Mouse (Mus musculus) forebrain, postnatal 0 days (tissue): Measurements from ENCODE around the gene Gm13289. TPM values are rescaled to one million over a fixed set of nuclear protein-coding genes. Genes with fewer than 3 reads are reported as not detected.

Experiments
- ATAC-seq: fragments of 200-750 bp; cut with Nextera tagmentation; 2 replicates; pipeline ENCODE4 v1.8.0; 2017; ENCODE audit warnings: mild to moderate bottlenecking, moderate library complexity
- DNase-seq: peaks from one replicate; pipeline ENCODE4 v3.0.0-alpha.2; 2015
- H3K27ac ChIP-seq: fragments of 300-500 bp; sonication (generic); 2 replicates; pipeline ENCODE4 v1.5.1; 2014; ENCODE audit warnings: low read depth, mild to moderate bottlenecking, antibody characterized with exemption, low read length, moderate library complexity, mixed read lengths
- H3K27me3 ChIP-seq: fragments of 300-500 bp; sonication (generic); 2 replicates; pipeline ENCODE4 v1.6.1; 2014; ENCODE audit warnings: mild to moderate bottlenecking, low read length, mixed read lengths; ENCODE audit not compliant: insufficient read depth
- H3K36me3 ChIP-seq: fragments of 300-500 bp; sonication (generic); 2 replicates; pipeline ENCODE4 v1.6.1; 2014; ENCODE audit warnings: mild to moderate bottlenecking, moderate library complexity; ENCODE audit not compliant: insufficient read depth
- H3K4me1 ChIP-seq: fragments of 300-500 bp; sonication (generic); 2 replicates; pipeline ENCODE4 v1.6.1; 2014; ENCODE audit warnings: antibody characterized with exemption; ENCODE audit not compliant: insufficient read depth
- H3K4me2 ChIP-seq: fragments of 300-500 bp; sonication (generic); 2 replicates; pipeline ENCODE4 v1.6.1; 2014; ENCODE audit warnings: low read depth, mild to moderate bottlenecking, moderate library complexity
- H3K4me3 ChIP-seq: fragments of 300-500 bp; sonication (generic); 2 replicates; pipeline ENCODE4 v1.5.1; 2014; ENCODE audit warnings: low read depth, low read length, mixed read lengths
- H3K9ac ChIP-seq: fragments of 300-500 bp; sonication (generic); 2 replicates; pipeline ENCODE4 v1.6.1; 2014; ENCODE audit warnings: mild to moderate bottlenecking
- H3K9me3 ChIP-seq: fragments of 300-500 bp; sonication (generic); 2 replicates; pipeline ENCODE4 v1.6.1; 2016; ENCODE audit warnings: low read length
- CTCF ChIP-seq: sonication (generic); IDR thresholded peaks from 2 replicates; pipeline ENCODE4 v1.5.1; 2016; ENCODE audit warnings: antibody characterized with exemption, control low read depth, low read depth
- WGBS: fragments of 180-500 bp; shearing (Covaris S2); extraction: QIAGEN DNeasy Blood & Tissue Kit; methylation state at CpG from one replicate; pipeline ENCODE4 v1.1.7; 2014; 5-methylcytosine and 5-hydroxymethylcytosine counted together
- polyA plus RNA-seq: library from polyadenylated mRNA; unstranded; fragments of >200 nt; fragmentation: Nextera tagmentation; extraction: Ambion mirVana; gene quantifications from 2 replicates; pipeline ENCODE4 v1.2.1, GENCODE M21; 2015
- total RNA-seq: library from RNA; depleted of rRNA; stranded (reverse); fragments of >200 nt; gene quantifications from 2 replicates; pipeline ENCODE4 v1.2.3, GENCODE M21; 2014; rRNA removed

Gene Gm13289
- total and polyA plus RNA-seq, 2 experiments from 2014 or later: not detected

GRCm38 (mm10) chr4:88815928-88816327 is 39.2 kb downstream of the Gm13289 start, which contains the start of gene Ifna7:
Ifna7 (plus strand) TSS chr4:88816228.
- Histone ChIP-seq H3K4me1 (no peaks in the 10 kb centered on the region), H3K9me3 (no peaks in the 10 kb centered on the region), H3K36me3 (no peaks in the 10 kb centered on the region), H3K27me3 (no peaks in the 10 kb centered on the region), H3K27ac (no peak within 1 kb of the TSS), H3K4me3 (no peak within 1 kb of the TSS), H3K4me2 (no peak within 1 kb of the TSS), H3K9ac (no peak within 1 kb of the TSS)
- DNase-seq (no peak), ATAC-seq (no peak)
- TF ChIP-seq CTCF: no peak
- WGBS: 62% methylated on average over 3 of the region's 3 CpGs

- no peak for TF ChIP-seq CTCF
- Histone ChIP-seq H3K27me3 (no peaks in the 10 kb centered on the region), H3K27ac (no peak within 1 kb of the TSS), H3K9ac (no peak within 1 kb of the TSS), H3K4me1 (no peaks in the 10 kb centered on the region), H3K4me3 (no peak within 1 kb of the TSS), H3K4me2 (no peak within 1 kb of the TSS), H3K36me3 (no peaks in the 10 kb centered on the region), H3K9me3 (no peaks in the 10 kb centered on the region)
- DNase-seq (no peak), ATAC-seq (no peak)
- 92% methylated on average over 1 of the region's 1 CpGs for WGBS
These were observed 42.9 kb downstream of the Gm13289 start, which contains the start of gene Ifna11 for GRCm38 (mm10) chr4:88819659-88820058. Ifna11 (plus strand) TSS chr4:88819959.

- Histone ChIP-seq H3K9me3 (no peaks in the 10 kb centered on the region), H3K27ac (no peak overlapping the region), H3K27me3 (no peaks in the 10 kb centered on the region), H3K4me2 (no peak overlapping the region), H3K36me3 (no peaks in the 10 kb centered on the region), H3K4me1 (no peaks in the 10 kb centered on the region), H3K4me3 (no peak overlapping the region), H3K9ac (no peak overlapping the region)
- peak; percentile 69 for TF ChIP-seq CTCF
- ATAC-seq (no peak), DNase-seq (peak; percentile 36)
- 26% methylated on average over 4 of the region's 4 CpGs for WGBS
These were observed 46.3 kb downstream of the Gm13289 start for GRCm38 (mm10) chr4:88822995-88823394.

Other genes starting within 250 kb of the Gm13289 start
Only the 30 nearest of the 31 such genes appear.
- not detected in 2 replicates for gene Ifna14, start 205.1 kb upstream of the Gm13289 start, total RNA-seq
- not detected in 2 replicates for gene Ifna14, start 205.1 kb upstream of the Gm13289 start, polyA plus RNA-seq
- not detected in 2 replicates for gene Ifna9, start 184.5 kb upstream of the Gm13289 start, total RNA-seq
- gene Ifna9, start 184.5 kb upstream of the Gm13289 start, polyA plus RNA-seq: not detected in 2 replicates
- not detected in 2 replicates for gene Ifna12, start 173.5 kb upstream of the Gm13289 start, total RNA-seq
- not detected in 2 replicates for gene Ifna12, start 173.5 kb upstream of the Gm13289 start, polyA plus RNA-seq
- not detected in 2 replicates for gene C87499, start 142.5 kb upstream of the Gm13289 start, total RNA-seq
- gene C87499, start 142.5 kb upstream of the Gm13289 start, polyA plus RNA-seq: not detected in 2 replicates
- gene Ifna13, start 132.5 kb upstream of the Gm13289 start, total RNA-seq: not detected in 2 replicates
- gene Ifna13, start 132.5 kb upstream of the Gm13289 start, polyA plus RNA-seq: not detected in 2 replicates
- gene Ifna16, start 100.0 kb upstream of the Gm13289 start, total RNA-seq: not detected in 2 replicates
- gene Ifna16, start 100.0 kb upstream of the Gm13289 start, polyA plus RNA-seq: not detected in 2 replicates
- gene Ifna2, start 93.0 kb upstream of the Gm13289 start, total RNA-seq: not detected in 2 replicates
- not detected in 2 replicates for gene Ifna2, start 93.0 kb upstream of the Gm13289 start, polyA plus RNA-seq
- gene Ifnab, start 85.6 kb upstream of the Gm13289 start, total RNA-seq: not detected in 2 replicates
- not detected in 2 replicates for gene Ifnab, start 85.6 kb upstream of the Gm13289 start, polyA plus RNA-seq
- gene Gm26566, start 55.1 kb upstream of the Gm13289 start, total RNA-seq: 1.2 and 2.9 TPM in 2 replicates
- 0.84 and 1.1 TPM in 2 replicates for gene Gm26566, start 55.1 kb upstream of the Gm13289 start, polyA plus RNA-seq
- gene Klhl9, start 54.5 kb upstream of the Gm13289 start, total RNA-seq: 171 and 176 TPM in 2 replicates
- gene Klhl9, start 54.5 kb upstream of the Gm13289 start, polyA plus RNA-seq: 65.8 and 78.1 TPM in 2 replicates
- gene Gm13271, start 22.1 kb upstream of the Gm13289 start, total RNA-seq: not detected in 2 replicates
- not detected in 2 replicates for gene Gm13271, start 22.1 kb upstream of the Gm13289 start, polyA plus RNA-seq
- not detected in 2 replicates for gene Gm13283, start 16.8 kb upstream of the Gm13289 start, total RNA-seq
- not detected in 2 replicates for gene Gm13283, start 16.8 kb upstream of the Gm13289 start, polyA plus RNA-seq
- not detected in 2 replicates for gene Gm13290, start 3.1 kb upstream of the Gm13289 start, total RNA-seq
- gene Gm13290, start 3.1 kb upstream of the Gm13289 start, polyA plus RNA-seq: not detected in 2 replicates
- not detected in 2 replicates for gene Gm13272, start 2.9 kb downstream of the Gm13289 start, total RNA-seq
- gene Gm13272, start 2.9 kb downstream of the Gm13289 start, polyA plus RNA-seq: not detected in 2 replicates
- 0.33 TPM in 1 of 2 replicates, not detected in the other for gene Ifnz, start 5.2 kb downstream of the Gm13289 start, total RNA-seq
- not detected in 2 replicates for gene Ifnz, start 5.2 kb downstream of the Gm13289 start, polyA plus RNA-seq
- gene Gm13276, start 8.8 kb downstream of the Gm13289 start, total RNA-seq: not detected in 2 replicates
- not detected in 2 replicates for gene Gm13276, start 8.8 kb downstream of the Gm13289 start, polyA plus RNA-seq
- not detected in 2 replicates for gene Gm13277, start 11.7 kb downstream of the Gm13289 start, total RNA-seq
- not detected in 2 replicates for gene Gm13277, start 11.7 kb downstream of the Gm13289 start, polyA plus RNA-seq
- gene Gm13278, start 14.6 kb downstream of the Gm13289 start, total RNA-seq: not detected in 2 replicates
- gene Gm13278, start 14.6 kb downstream of the Gm13289 start, polyA plus RNA-seq: not detected in 2 replicates
- gene Gm13275, start 17.6 kb downstream of the Gm13289 start, total RNA-seq: not detected in 2 replicates
- not detected in 2 replicates for gene Gm13275, start 17.6 kb downstream of the Gm13289 start, polyA plus RNA-seq
- not detected in 2 replicates for gene Gm13279, start 20.5 kb downstream of the Gm13289 start, total RNA-seq
- gene Gm13279, start 20.5 kb downstream of the Gm13289 start, polyA plus RNA-seq: not detected in 2 replicates
- not detected in 2 replicates for gene Gm13285, start 22.7 kb downstream of the Gm13289 start, total RNA-seq
- not detected in 2 replicates for gene Gm13285, start 22.7 kb downstream of the Gm13289 start, polyA plus RNA-seq
- not detected in 2 replicates for gene Gm13287, start 26.3 kb downstream of the Gm13289 start, total RNA-seq
- not detected in 2 replicates for gene Gm13287, start 26.3 kb downstream of the Gm13289 start, polyA plus RNA-seq
- gene Gm13288, start 28.6 kb downstream of the Gm13289 start, total RNA-seq: not detected in 2 replicates
- gene Gm13288, start 28.6 kb downstream of the Gm13289 start, polyA plus RNA-seq: not detected in 2 replicates
- gene Ifna7, start 39.3 kb downstream of the Gm13289 start, total RNA-seq: not detected in 2 replicates
- gene Ifna7, start 39.3 kb downstream of the Gm13289 start, polyA plus RNA-seq: not detected in 2 replicates
- gene Ifna11, start 43.0 kb downstream of the Gm13289 start, total RNA-seq: not detected in 2 replicates
- gene Ifna11, start 43.0 kb downstream of the Gm13289 start, polyA plus RNA-seq: not detected in 2 replicates
- gene Ifna6, start 50.5 kb downstream of the Gm13289 start, total RNA-seq: not detected in 2 replicates
- gene Ifna6, start 50.5 kb downstream of the Gm13289 start, polyA plus RNA-seq: not detected in 2 replicates
- gene Ifna5, start 58.6 kb downstream of the Gm13289 start, total RNA-seq: not detected in 2 replicates
- gene Ifna5, start 58.6 kb downstream of the Gm13289 start, polyA plus RNA-seq: not detected in 2 replicates
- gene Ifna4, start 64.9 kb downstream of the Gm13289 start, total RNA-seq: not detected in 2 replicates
- not detected in 2 replicates for gene Ifna4, start 64.9 kb downstream of the Gm13289 start, polyA plus RNA-seq
- gene Ifna1, start 73.2 kb downstream of the Gm13289 start, total RNA-seq: not detected in 2 replicates
- not detected in 2 replicates for gene Ifna1, start 73.2 kb downstream of the Gm13289 start, polyA plus RNA-seq
- not detected in 2 replicates for gene Ifne, start 103.3 kb downstream of the Gm13289 start, total RNA-seq
- gene Ifne, start 103.3 kb downstream of the Gm13289 start, polyA plus RNA-seq: not detected in 2 replicates